Mouse (Mus musculus) heart, postnatal 0 days (tissue): Measurements from ENCODE around the gene Car5a. TPM values are rescaled to one million over a fixed set of nuclear protein-coding genes. Genes with fewer than 3 reads are reported as not detected.

Experiments used
- ATAC-seq: fragments of 200-750 bp; cut with Nextera tagmentation; 2 replicates; pipeline ENCODE4 v1.8.0; 2017; ENCODE audit warnings: low read depth, moderate number of reproducible peaks, moderate library complexity; ENCODE audit not compliant: insufficient read depth
- DNase-seq: peaks from one replicate; pipeline ENCODE4 v3.0.0-alpha.2; 2016; ENCODE audit warnings: low spot score
- H3K27ac ChIP-seq: fragments of 300-500 bp; sonication (generic); 2 replicates; pipeline ENCODE4 v1.5.1; 2014; ENCODE audit warnings: low read depth, mild to moderate bottlenecking
- H3K27me3 ChIP-seq: fragments of 300-500 bp; sonication (generic); 2 replicates; pipeline ENCODE4 v1.6.1; 2014; ENCODE audit warnings: low read length, mixed read lengths; ENCODE audit not compliant: control insufficient read depth, insufficient read depth
- H3K36me3 ChIP-seq: fragments of 300-500 bp; sonication (generic); replicated peaks from 2 replicates; pipeline ENCODE4 v1.6.1; 2014; ENCODE audit warnings: low read length, mixed read lengths; ENCODE audit not compliant: control insufficient read depth, insufficient read depth
- H3K4me1 ChIP-seq: fragments of 300-500 bp; sonication (generic); 2 replicates; pipeline ENCODE4 v1.6.1; 2014; ENCODE audit warnings: antibody characterized with exemption; ENCODE audit not compliant: control insufficient read depth, insufficient read depth
- H3K4me2 ChIP-seq: fragments of 300-500 bp; sonication (generic); 2 replicates; pipeline ENCODE4 v1.6.1; 2014; ENCODE audit warnings: low read depth, mild to moderate bottlenecking, low read length, moderate library complexity
- H3K4me3 ChIP-seq: fragments of 300-500 bp; sonication (generic); 2 replicates; pipeline ENCODE4 v1.5.1; 2014; ENCODE audit warnings: low read depth, low read length
- H3K9ac ChIP-seq: fragments of 300-500 bp; sonication (generic); replicated peaks from 2 replicates; pipeline ENCODE4 v1.6.1; 2014; ENCODE audit warnings: low read depth, low read length, mixed read lengths
- H3K9me3 ChIP-seq: fragments of 300-500 bp; sonication (generic); replicated peaks from 2 replicates; pipeline ENCODE4 v1.6.1; 2016; ENCODE audit warnings: low read length; ENCODE audit not compliant: control insufficient read depth
- CTCF ChIP-seq: IDR thresholded peaks from 2 replicates; pipeline ENCODE4 v1.5.1; 2016; ENCODE audit warnings: antibody characterized with exemption, control low read depth, low read depth
- EP300 ChIP-seq: IDR thresholded peaks from 2 replicates; pipeline ENCODE4 v1.6.1; 2016; ENCODE audit warnings: antibody characterized with exemption, low read depth
- WGBS: fragments of 180-500 bp; shearing (Covaris S2); extraction: QIAGEN DNeasy Blood & Tissue Kit; methylation state at CpG from one replicate; pipeline ENCODE4 v1.1.7; 2014; 5-methylcytosine and 5-hydroxymethylcytosine counted together
- polyA plus RNA-seq: library from polyadenylated mRNA; unstranded; fragments of >200 nt; fragmentation: Nextera tagmentation; extraction: Ambion mirVana; gene quantifications from 2 replicates; pipeline ENCODE4 v1.2.1, GENCODE M21; 2015
- total RNA-seq: library from RNA; depleted of rRNA; stranded (reverse); fragments of >200 nt; gene quantifications from 2 replicates; pipeline ENCODE4 v1.2.3, GENCODE M21; 2014; ENCODE audit warnings: low replicate concordance

Gene Car5a
- total and polyA plus RNA-seq, 2 experiments from 2014 or later: not detected

- Histone ChIP-seq H3K27me3 (no peaks in the 10 kb centered on the region), H3K9ac (no peak overlapping the region), H3K27ac (peak overlapping the region; percentile 34; the same call in 1 of the 2 replicates), H3K9me3 (no peaks in the 10 kb centered on the region), H3K4me2 (no peak overlapping the region), H3K4me1 (peaks cover 18% of the 10 kb centered on the region), H3K4me3 (no peak overlapping the region), H3K36me3 (peaks cover 25% of the 10 kb centered on the region)
- TF ChIP-seq CTCF: no peak
- TF ChIP-seq EP300: no peak
- WGBS: 8% methylated on average over 1 of the region's 1 CpGs
- ATAC-seq (peak; percentile 81), DNase-seq (peak; percentile 65)
Observed at GRCm38 (mm10) chr8:121880818-121881217, 63.9 kb downstream of the Car5a start.

DNA sequence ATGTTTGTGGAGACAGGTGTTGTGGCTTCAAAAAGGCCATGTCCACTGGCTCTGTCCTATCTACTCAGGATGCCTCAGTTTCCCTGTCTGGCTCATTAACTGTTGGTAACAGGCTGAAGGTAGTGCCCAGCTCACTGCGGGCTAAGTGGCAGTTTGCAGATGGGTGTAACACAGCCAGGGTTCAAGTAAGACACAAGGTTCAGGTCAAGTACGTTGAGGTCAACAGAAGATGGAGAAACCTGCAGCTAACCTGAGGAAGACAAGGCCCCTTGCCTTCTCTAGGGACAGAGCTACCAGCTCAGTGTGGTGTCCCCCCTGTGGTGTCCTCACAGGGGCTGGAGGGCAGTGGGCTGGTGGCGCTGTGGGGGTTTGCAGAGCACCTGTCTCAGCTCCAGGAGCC is 65.0 kb downstream of the Car5a start:
- TF ChIP-seq CTCF: no peak
- no peak for TF ChIP-seq EP300
- no peak overlapping the region for H3K27ac ChIP-seq
- no peak for ATAC-seq
- 85% methylated on average over 3 of the region's 3 CpGs for WGBS
- H3K27me3 ChIP-seq: no peaks in the 10 kb centered on the region
- H3K4me2 ChIP-seq: no peak overlapping the region
- H3K9ac ChIP-seq: no peak overlapping the region
- no peak for DNase-seq
- peaks cover 27% of the 10 kb centered on the region for H3K4me1 ChIP-seq
- H3K4me3 ChIP-seq: no peak overlapping the region
- H3K36me3 ChIP-seq: peaks cover 14% of the 10 kb centered on the region; the same call in 1 of the 2 replicates
- no peaks in the 10 kb centered on the region for H3K9me3 ChIP-seq

DNA sequence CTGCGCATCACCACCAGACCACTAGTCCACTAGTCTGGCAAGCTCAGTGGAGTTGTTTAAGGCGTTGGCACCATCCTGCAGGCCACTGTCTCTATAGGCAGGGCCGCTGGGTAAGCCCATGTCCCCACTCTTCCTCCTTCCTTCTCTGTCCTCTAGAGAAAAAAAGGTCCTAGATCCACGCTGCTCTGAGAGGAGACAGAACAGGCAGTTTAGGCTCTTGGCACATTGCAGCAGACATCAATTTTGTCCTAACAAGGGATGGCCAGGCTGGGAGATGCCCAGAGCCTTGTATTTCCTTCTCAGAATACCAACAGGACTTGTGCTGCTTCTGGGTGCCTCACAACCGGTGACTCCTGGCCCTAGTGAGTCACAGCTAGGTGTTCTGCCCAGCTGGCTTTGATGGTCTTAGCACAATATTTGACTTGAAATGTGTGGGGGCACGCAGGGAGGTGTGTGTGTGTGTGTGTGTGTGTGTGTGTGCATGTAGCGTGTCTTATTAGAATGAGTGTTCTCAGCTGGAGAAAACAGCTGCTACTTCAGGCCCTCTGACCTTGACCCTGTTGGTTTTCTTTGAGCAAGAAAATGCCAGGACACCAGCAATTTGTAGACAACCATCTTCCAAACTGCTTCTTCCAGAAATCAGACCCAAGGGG is 66.8 kb downstream of the Car5a start:
- ATAC-seq: no peak

GRCm38 (mm10) chr8:121877212-121877611 is 67.5 kb downstream of the Car5a start:
- Histone ChIP-seq H3K27ac (no peak overlapping the region), H3K4me1 (peaks cover 33% of the 10 kb centered on the region), H3K4me2 (no peak overlapping the region), H3K9me3 (no peaks in the 10 kb centered on the region), H3K9ac (no peak overlapping the region), H3K27me3 (no peaks in the 10 kb centered on the region), H3K36me3 (no peaks in the 10 kb centered on the region), H3K4me3 (no peak overlapping the region)
- WGBS: 37% methylated on average over 5 of the region's 5 CpGs
- TF ChIP-seq EP300 (no peak), CTCF (no peak)
- ATAC-seq (no peak), DNase-seq (no peak)

More for the DNA sequence above, 66.8 kb downstream of the Car5a start:
- Histone ChIP-seq H3K36me3 (no peaks in the 10 kb centered on the region; the same call in 1 of the 2 replicates), H3K27ac (no peak overlapping the region), H3K9ac (no peak overlapping the region), H3K4me2 (no peak overlapping the region), H3K4me1 (peaks cover 31% of the 10 kb centered on the region), H3K27me3 (no peaks in the 10 kb centered on the region), H3K9me3 (no peaks in the 10 kb centered on the region), H3K4me3 (no peak overlapping the region)
- no peak for TF ChIP-seq EP300
- TF ChIP-seq CTCF: no peak
- WGBS: 91% methylated on average over 7 of the region's 7 CpGs
- DNase-seq: no peak

DNA sequence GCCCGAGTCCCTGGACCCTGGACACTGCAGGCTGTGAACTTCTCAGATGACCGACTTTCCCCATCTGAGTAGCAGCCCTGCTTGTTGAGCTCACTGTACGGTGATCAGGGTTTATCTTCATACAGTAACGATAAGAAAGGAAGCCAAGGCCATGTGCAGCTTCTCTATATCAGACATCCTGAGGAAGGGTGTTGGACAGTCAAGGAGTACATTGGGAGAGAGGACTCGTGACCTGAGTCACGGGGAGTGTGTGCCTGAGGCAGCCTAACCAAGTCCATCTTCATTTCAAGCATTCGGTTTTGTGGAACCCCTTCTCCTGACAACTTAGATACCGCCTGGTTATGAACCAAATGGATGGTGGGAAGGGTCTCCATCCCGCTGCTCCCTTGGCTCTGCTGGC is 69.2 kb downstream of the Car5a start:
- H3K27ac ChIP-seq: peak overlapping the region; percentile 39; the same call in 1 of the 2 replicates
- H3K4me3 ChIP-seq: no peak overlapping the region
- 38% methylated on average over 9 of the region's 9 CpGs for WGBS
- no peaks in the 10 kb centered on the region for H3K9me3 ChIP-seq
- no peaks in the 10 kb centered on the region for H3K36me3 ChIP-seq
- 0 out of 2 replicates have a peak overlapping the region, but pooled peaks have one; percentile 3 for H3K9ac ChIP-seq
- TF ChIP-seq CTCF: no peak
- TF ChIP-seq EP300: no peak
- DNase-seq (peak; percentile 42), ATAC-seq (peak; percentile 37)
- H3K4me1 ChIP-seq: peaks cover 25% of the 10 kb centered on the region
- H3K4me2 ChIP-seq: no peak overlapping the region
- H3K27me3 ChIP-seq: no peaks in the 10 kb centered on the region
